Mouse (Mus musculus) hindbrain, embryonic 11.5 days (tissue): ENCODE measurements at regions not wholly inside any gene's neighbourhood (a gene's known extent, or its start where the extent isn't known, plus 50 kb on each side); places are given as distances from the start of the nearest gene placed in this dataset.

ENCODE experiments used
- ATAC-seq: fragments of 200-750 bp; cut with Nextera tagmentation; 2 replicates; pipeline ENCODE4 v1.8.0; 2017; ENCODE audit warnings: mild to moderate bottlenecking, moderate TSS enrichment, moderate library complexity; ENCODE audit not compliant: low FRiP score
- DNase-seq: peaks from one replicate; pipeline ENCODE4 v3.0.0-alpha.2; 2015; ENCODE audit warnings: low spot score
- H3K27ac ChIP-seq: fragments of 300-500 bp; sonication (generic); 2 replicates; pipeline ENCODE4 v1.5.1; 2014; ENCODE audit warnings: mild to moderate bottlenecking, low read depth, low read length
- H3K27me3 ChIP-seq: fragments of 300-500 bp; sonication (generic); 2 replicates; pipeline ENCODE4 v1.6.1; 2014; ENCODE audit warnings: mild to moderate bottlenecking, low read length, moderate library complexity, mixed read lengths; ENCODE audit not compliant: control insufficient read depth, insufficient read depth
- H3K36me3 ChIP-seq: fragments of 300-500 bp; sonication (generic); 2 replicates; pipeline ENCODE4 v1.6.1; 2014; ENCODE audit warnings: mild to moderate bottlenecking, low read length, moderate library complexity, mixed read lengths; ENCODE audit not compliant: control insufficient read depth, insufficient read depth
- H3K4me1 ChIP-seq: fragments of 300-500 bp; sonication (generic); replicated peaks from 2 replicates; pipeline ENCODE4 v1.6.1; 2014; ENCODE audit warnings: low read length, mixed read lengths; ENCODE audit not compliant: control insufficient read depth, insufficient read depth
- H3K4me2 ChIP-seq: fragments of 300-500 bp; sonication (generic); replicated peaks from 2 replicates; pipeline ENCODE4 v1.6.1; 2014; ENCODE audit warnings: mild to moderate bottlenecking, low read depth, low read length
- H3K4me3 ChIP-seq: fragments of 300-500 bp; sonication (generic); 2 replicates; pipeline ENCODE4 v1.5.1; 2014; ENCODE audit warnings: low read depth, low read length
- H3K9ac ChIP-seq: fragments of 300-500 bp; sonication (generic); 2 replicates; pipeline ENCODE4 v1.6.1; 2014; ENCODE audit warnings: low read depth, low read length
- H3K9me3 ChIP-seq: fragments of 300-500 bp; sonication (generic); 2 replicates; pipeline ENCODE4 v1.6.1; 2016; ENCODE audit warnings: low read length; ENCODE audit not compliant: control insufficient read depth
- WGBS: fragments of 180-500 bp; shearing (Covaris S2); extraction: QIAGEN DNeasy Blood & Tissue Kit; methylation state at CpG from one replicate; pipeline ENCODE4 v1.1.7; 2014; 5-methylcytosine and 5-hydroxymethylcytosine counted together

DNA sequence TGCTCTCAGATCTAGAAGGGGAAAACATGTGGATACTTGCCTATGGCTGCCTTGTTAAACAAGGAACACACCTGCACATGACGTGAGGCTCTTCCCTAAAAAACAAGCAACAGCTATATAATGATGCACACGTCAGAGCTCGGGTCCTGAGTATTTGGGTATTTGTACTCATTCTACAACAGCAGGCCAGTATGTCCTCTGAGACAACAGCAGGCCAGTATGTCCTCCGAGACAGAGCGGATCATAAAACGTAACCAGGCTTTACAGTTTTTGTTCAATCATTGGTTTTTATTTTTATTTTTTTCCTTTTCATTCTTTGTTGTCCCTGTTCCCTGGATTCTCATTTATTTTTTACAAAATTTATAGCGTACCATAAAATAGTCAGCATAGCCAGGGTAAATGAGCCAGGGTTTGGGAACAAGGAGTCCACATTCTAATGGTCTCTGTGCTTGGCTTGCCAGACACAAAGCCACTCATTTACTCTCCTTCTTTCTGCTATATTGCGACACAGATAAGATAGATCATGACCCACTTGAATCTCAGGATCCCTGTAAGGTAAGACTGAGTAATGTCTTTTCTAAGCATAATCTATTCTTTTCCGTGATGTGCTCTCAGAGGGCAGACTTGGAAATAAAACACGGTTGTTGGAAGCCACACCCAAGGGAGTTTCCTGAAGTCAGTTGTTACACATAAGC lies 111.8 kb downstream of the Avpr1a start:
- Histone ChIP-seq H3K4me1 (no peaks in the 10 kb centered on the region), H3K9ac (no peak overlapping the region), H3K27me3 (no peaks in the 10 kb centered on the region), H3K4me2 (no peak overlapping the region), H3K4me3 (no peak overlapping the region), H3K36me3 (no peaks in the 10 kb centered on the region), H3K27ac (no peak overlapping the region), H3K9me3 (no peaks in the 10 kb centered on the region)
- ATAC-seq (no peak), DNase-seq (no peak)
- WGBS = 87% methylated on average over 10 of the region's 10 CpGs

DNA sequence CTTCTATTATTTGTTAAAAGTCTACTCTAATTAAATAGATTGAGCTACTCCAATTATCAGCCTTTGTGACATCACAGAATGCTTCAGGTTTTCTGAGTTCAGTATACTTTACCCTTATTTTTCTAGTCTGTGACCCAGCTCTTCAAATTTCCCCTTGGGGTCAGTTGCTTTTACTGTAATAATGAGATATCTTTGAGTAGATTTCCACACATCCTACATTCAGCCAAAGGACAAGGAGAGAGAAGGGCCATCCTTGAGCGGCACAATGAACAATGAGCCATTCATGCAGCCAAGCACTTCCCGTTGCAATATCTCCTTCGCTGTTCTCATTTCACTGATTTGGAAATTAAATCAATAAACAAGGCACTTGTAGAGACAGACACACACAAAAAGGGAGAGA lies 113.6 kb downstream of the Avpr1a start:
- Histone ChIP-seq H3K27me3 (no peaks in the 10 kb centered on the region), H3K36me3 (no peaks in the 10 kb centered on the region), H3K4me1 (no peaks in the 10 kb centered on the region), H3K9me3 (no peaks in the 10 kb centered on the region), H3K9ac (no peak overlapping the region), H3K4me2 (no peak overlapping the region), H3K4me3 (no peak overlapping the region), H3K27ac (no peak overlapping the region)
- ATAC-seq (no peak), DNase-seq (no peak)
- WGBS = 72% methylated on average over 3 of the region's 3 CpGs

DNA sequence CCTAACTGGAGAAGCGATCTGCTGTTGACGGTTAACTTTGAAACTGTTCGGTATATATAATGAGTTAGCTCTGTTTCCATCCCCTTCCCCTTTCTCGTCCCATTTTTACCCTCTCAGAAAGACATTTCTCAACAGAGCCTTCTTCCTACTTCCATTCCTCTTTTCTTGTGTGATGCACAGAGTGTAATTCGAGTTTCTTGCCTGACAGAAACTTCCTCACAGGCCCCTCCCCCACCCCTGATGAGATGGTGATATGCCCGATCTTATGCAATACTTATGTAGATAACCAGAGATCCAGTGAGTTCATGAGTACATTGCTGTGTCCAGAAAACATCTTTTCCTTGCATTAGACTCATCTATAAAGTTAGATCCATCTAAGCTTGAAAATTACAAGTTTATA lies 114.2 kb downstream of the Avpr1a start:
- H3K4me2 ChIP-seq = no peak overlapping the region
- WGBS = 81% methylated on average over 6 of the region's 6 CpGs
- no peak for ATAC-seq

DNA sequence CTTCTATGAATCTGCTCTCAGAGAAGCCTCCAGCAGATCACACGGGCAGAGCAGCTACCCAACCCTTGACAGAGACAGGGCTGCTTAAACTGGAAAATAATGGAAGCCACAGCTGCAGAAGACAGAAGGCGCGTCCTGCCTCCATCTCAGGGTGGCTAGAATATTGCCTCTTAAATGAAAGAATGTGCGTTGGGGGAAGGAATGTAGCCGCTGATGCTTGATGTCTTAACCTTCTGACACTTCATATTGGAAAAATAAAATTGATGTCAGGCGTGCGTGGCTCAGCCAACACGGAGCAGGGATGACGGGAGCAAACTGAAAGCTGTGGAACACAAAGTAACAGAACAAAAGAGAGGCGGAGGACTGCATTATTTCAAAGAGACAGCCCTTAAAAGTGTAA lies 114.6 kb upstream of the Ppm1h start:
- no peak overlapping the region for H3K4me2 ChIP-seq
- no peak overlapping the region for H3K9ac ChIP-seq
- ATAC-seq = peak; percentile 56
- H3K27ac ChIP-seq = peak overlapping the region; percentile 27; the same call in 1 of the 2 replicates
- peak; percentile 22 for DNase-seq
- WGBS = 36% methylated on average over 10 of the region's 10 CpGs
- H3K4me1 ChIP-seq = no peaks in the 10 kb centered on the region
- no peak overlapping the region for H3K4me3 ChIP-seq
- no peaks in the 10 kb centered on the region for H3K36me3 ChIP-seq
- H3K9me3 ChIP-seq = no peaks in the 10 kb centered on the region
- no peaks in the 10 kb centered on the region for H3K27me3 ChIP-seq

More for the DNA sequence above, 114.2 kb downstream of the Avpr1a start:
- H3K9me3 ChIP-seq = no peaks in the 10 kb centered on the region
- DNase-seq = no peak
- no peak overlapping the region for H3K4me3 ChIP-seq
- H3K9ac ChIP-seq = no peak overlapping the region
- H3K4me1 ChIP-seq = no peaks in the 10 kb centered on the region
- H3K36me3 ChIP-seq = no peaks in the 10 kb centered on the region
- H3K27ac ChIP-seq = no peak overlapping the region
- no peaks in the 10 kb centered on the region for H3K27me3 ChIP-seq

DNA sequence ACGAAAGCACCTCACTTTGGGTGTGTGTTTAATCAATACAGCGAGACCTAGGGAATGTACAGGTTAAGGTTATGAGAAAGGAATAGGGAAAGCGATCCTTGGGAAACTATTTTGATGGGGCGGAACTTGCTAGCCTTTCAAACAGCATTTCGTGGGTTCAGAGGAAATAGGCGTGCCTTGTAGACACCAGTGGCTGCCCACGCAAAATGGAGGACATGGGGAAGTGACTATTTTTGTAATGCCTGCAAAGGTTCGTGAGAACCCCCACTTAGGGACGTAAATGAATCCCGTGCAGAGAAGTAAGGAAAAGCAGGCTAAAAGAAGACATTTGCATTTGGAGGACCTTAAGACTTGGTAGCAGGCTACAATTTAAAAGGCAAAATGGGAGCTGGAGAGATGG lies 114.1 kb upstream of the Ppm1h start:
- no peaks in the 10 kb centered on the region for H3K4me1 ChIP-seq
- H3K9ac ChIP-seq = no peak overlapping the region
- no peak overlapping the region for H3K4me2 ChIP-seq
- H3K27ac ChIP-seq = 0 out of 2 replicates have a peak overlapping the region, but pooled peaks have one; percentile 8
- DNase-seq (no peak), ATAC-seq (no peak)
- H3K9me3 ChIP-seq = no peaks in the 10 kb centered on the region
- H3K4me3 ChIP-seq = no peak overlapping the region
- H3K27me3 ChIP-seq = no peaks in the 10 kb centered on the region
- WGBS = 87% methylated on average over 10 of the region's 10 CpGs
- H3K36me3 ChIP-seq = no peaks in the 10 kb centered on the region

DNA sequence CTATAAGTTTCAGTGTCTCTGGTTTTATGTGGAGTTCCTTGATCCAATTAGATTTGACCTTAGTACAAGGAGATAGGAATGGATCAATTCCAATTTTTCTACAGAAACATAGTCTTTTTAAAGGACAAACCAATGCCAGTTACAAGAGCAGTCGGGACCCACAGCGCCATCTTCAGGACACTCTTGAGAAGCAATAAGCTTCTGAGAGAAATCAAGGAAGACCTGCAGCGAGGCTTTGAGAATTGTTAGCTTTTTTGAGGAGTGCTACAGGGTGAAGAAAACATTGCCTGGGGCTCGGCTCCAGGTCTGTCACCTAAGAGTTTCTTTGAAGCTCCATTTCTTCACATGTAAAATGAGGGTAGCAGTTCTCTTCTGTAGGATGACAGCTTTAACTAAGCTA lies 112.0 kb upstream of the Ppm1h start:
- no peaks in the 10 kb centered on the region for H3K27me3 ChIP-seq
- no peaks in the 10 kb centered on the region for H3K36me3 ChIP-seq
- no peaks in the 10 kb centered on the region for H3K9me3 ChIP-seq
- H3K4me1 ChIP-seq = peaks cover 5% of the 10 kb centered on the region; the same call in 1 of the 2 replicates
- DNase-seq (no peak), ATAC-seq (no peak)
- H3K9ac ChIP-seq = no peak overlapping the region
- WGBS = 47% methylated on average over 4 of the region's 4 CpGs
- no peak overlapping the region for H3K4me2 ChIP-seq
- no peak overlapping the region for H3K4me3 ChIP-seq
- no peak overlapping the region for H3K27ac ChIP-seq

DNA sequence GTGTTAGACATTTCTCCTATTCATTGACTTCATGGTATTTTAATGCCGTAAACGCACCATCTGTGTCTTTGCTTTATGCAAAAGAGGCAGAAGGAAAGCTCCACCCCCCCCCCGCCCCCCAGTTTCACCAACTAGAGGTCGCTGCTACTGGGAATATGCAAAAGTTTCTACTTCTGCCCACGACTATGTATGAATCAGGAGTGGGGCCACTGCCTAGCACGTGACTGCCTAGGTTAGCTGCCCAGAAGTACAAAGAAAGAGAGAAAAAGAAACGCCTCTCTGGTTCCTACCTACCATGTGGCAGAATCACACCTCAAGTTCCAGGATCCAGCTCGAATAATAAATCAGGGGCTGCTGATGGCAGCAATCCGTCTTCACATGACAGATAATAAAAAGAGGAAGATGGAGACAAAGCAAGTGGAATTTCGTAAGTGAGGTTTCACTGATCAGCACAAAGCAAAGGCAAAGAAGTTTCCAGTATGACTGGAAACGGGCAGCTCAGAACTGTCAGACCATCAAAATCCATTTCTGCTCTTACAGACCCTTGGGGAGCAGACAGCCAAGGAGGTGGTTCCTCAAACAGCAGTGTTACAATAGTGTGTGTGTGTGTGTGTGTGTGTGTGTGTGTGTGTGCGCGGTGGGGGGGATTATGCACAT lies 108.9 kb upstream of the Ppm1h start:
- Histone ChIP-seq H3K4me3 (no peak overlapping the region), H3K9ac (no peak overlapping the region), H3K9me3 (no peaks in the 10 kb centered on the region), H3K4me1 (peaks cover 5% of the 10 kb centered on the region; the same call in 1 of the 2 replicates), H3K27ac (no peak overlapping the region), H3K4me2 (no peak overlapping the region), H3K27me3 (no peaks in the 10 kb centered on the region), H3K36me3 (no peaks in the 10 kb centered on the region)
- 66% methylated on average over 13 of the region's 13 CpGs for WGBS
- DNase-seq (peak; percentile 20), ATAC-seq (peak; percentile 47; the same call in 1 of the 2 replicates)

DNA sequence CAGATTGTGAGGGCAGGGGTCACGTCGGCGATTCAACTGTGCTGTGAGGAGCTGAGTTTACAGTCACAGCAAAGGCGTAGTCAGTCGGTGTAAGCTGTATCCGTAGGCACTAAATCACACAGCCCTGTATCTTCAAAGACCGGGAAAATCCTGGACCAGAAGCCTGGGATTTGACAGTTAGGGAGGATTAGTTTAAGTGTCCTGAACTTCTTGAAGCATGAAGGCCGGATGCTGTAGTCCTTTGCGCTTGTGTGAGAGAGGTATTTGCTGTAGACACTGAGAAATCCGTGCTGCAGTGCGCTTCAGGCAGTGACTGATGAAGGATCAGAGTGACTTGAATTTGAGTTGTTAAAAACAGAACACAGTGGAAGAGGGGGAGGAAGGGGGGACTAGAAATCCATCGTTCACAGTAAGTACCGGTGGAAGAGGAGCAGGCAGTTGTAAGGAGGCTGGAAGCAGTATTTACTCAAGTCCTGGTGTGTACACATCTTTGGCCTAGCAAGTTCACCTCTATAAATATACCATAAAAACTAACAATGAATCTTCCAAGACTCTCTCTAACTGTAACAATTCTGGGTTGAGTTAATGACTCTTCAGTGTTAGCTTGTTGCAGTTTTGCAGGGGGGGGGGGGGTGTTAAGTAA lies 107.5 kb upstream of the Ppm1h start:
- WGBS = 49% methylated on average over 13 of the region's 13 CpGs
- peak; percentile 27; the same call in 1 of the 2 replicates for ATAC-seq
- Histone ChIP-seq H3K4me3 (no peak overlapping the region), H3K4me2 (no peak overlapping the region), H3K27ac (no peak overlapping the region; the same call in 1 of the 2 replicates), H3K4me1 (peaks cover 5% of the 10 kb centered on the region; the same call in 1 of the 2 replicates), H3K9ac (0 out of 2 replicates have a peak overlapping the region, but pooled peaks have one; percentile 19), H3K9me3 (no peaks in the 10 kb centered on the region), H3K36me3 (no peaks in the 10 kb centered on the region), H3K27me3 (no peaks in the 10 kb centered on the region)
- DNase-seq = peak; percentile 9
